Mouse (Mus musculus) lung, postnatal 14 days (tissue): ENCODE results near the gene Alg11.

Experiments
- DNase-seq: peaks from one replicate; pipeline ENCODE4 v3.0.0; 2021

Gene Alg11

DNA sequence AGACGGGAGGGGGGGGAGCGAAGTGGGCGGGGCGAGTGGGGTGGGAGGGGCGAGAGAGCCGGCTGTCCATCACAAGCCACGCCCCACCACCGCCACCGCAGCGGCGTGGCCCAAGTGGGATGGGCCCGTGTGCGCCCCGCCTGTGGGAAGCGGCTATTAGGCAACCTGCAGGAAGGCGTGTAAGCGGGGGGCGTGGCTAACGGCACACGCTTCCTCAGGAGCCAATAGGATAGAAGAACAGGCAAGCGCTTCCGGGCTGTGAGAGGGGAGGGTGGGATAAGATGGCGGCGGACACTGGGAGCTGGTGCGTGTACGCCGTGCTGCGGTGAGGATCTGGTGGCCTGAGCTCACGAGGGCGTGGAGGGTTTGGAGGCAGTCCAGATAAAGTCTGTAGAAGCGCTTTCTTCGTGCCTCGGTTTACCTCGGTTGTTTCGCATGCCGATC lies at the start of gene Alg11:
Alg11 (plus strand) TSS at position 276 of the 444 bp plus-strand sequence.
- peak; percentile 97 for DNase-seq

DNA sequence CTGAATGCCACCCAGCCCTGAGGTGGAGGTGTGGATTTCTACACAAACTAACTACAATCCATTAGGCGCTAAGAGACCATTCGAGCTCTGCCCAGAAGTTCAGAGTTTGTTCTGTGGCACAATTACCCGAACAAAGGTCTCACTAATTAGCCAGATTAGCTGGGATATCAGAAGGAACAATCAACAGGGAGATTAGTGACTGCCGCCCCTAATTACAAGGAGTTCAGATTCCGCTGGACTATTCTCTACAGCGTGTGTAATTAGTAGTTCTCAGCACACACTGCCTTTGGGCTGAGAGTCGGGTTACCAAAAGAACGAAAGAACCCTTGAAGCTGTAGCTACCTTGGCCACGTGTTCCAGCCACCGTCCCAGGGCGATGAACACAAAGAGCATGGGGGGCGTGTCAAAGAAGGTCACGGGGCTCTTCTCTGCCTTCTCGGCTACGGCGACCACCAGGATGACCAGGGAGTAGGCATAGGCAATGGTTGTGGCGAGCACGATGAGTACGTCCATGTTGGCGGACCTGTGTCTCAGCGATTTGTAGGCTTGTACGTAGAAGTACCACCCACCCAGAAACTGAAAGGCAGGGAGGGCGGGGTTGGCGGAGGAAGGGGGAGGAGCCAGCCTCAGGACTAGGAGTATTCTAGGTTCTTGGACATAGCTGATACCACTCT lies 47.4 kb upstream of the Alg11 start:
- no peak for DNase-seq

DNA sequence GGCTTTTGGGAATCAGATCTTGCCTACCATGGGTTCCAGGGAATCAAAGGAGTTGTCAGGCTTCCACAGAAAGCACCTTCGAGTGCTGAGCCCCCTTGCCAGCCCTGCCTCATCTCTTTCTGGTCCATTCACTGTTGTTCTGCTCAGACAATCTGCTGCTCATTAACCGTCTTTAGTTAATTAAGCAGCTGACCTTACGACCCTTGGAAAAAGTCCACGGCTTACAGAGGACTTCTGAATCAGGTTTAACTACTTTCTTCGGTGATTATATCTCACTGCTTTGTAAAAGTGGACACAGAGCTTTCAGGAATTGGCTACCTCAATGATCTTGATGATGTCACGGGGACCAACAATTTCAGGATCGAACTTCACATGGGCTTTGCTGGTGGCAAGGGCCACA lies 42.8 kb upstream of the Alg11 start:
- no peak for DNase-seq

DNA sequence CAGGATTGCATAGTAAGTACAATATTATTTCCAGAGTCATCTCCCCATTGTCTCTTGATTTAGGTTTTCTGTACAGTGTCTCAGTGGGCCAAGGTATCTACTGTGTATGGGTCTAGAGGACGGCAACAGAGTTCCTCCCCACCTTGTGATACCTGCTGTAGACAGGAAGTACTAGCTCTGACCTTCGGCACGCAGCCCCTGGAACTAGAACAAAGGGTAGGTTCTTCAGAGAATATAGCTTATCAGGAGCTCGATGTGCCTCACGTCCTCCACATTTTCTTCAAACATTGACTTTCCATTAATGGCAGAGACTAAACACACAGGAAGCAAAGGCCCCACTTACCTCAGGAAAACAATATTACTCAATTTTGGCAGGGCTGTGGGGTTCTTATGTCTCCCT lies 41.0 kb upstream of the Alg11 start:
- no peak for DNase-seq

DNA sequence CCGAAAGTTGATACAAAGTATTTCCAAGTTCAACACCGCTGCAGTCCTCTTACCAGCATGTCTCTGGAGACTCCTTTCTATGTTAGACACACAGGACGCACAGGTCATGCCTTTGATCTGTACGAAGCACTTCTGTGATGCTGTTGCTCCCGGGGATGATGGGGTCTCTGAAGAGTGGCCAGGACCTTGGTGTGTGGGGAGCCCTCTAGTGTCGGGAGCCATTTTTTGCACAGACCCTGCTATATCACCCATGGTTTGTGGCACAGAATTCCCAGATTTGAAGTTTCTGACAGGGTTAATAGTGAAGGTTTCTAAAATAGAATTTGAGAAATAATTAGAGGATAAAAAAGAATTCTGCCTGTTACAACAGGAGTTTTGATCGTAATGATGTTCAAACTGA lies 38.3 kb upstream of the Alg11 start:
- DNase-seq: no peak

DNA sequence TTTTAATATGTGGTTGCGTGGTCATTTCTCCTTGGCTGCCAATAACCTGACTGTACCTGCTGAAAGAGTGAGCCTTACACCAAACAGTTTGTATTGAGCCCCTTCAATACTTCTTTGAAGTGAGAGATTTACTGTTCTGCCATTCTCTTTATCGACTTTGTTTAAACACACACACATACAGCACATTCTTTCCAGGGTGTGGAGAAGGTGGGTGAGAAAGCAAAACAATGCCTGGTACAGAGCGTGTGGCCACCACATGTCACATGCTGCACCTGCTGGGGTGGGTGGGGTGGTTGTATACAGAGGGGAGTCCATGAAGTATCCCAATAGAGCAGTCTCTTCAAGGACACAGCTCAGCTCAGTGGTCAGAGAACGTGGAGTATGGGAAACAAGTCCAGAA lies 35.3 kb upstream of the Alg11 start:
- peak; percentile 8 for DNase-seq

DNA sequence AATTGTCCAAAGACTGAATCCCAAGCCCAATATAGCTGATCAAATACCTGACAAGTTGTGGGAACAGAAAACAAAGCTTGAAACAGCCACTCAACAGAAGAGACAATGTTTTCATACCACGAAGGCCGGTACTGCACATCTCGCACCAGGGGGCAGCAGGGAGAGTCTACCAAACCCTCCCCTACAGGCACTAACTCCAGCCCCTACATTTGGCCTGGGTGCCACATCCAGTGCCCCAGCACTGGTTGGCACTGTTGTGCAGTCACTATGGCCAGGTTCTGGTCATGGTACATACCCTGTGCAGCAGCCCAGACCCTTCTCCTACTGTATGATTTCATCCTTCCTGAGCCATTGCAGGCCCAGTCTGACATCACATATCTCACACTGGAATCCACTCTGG lies 31.5 kb upstream of the Alg11 start:
- no peak for DNase-seq

DNA sequence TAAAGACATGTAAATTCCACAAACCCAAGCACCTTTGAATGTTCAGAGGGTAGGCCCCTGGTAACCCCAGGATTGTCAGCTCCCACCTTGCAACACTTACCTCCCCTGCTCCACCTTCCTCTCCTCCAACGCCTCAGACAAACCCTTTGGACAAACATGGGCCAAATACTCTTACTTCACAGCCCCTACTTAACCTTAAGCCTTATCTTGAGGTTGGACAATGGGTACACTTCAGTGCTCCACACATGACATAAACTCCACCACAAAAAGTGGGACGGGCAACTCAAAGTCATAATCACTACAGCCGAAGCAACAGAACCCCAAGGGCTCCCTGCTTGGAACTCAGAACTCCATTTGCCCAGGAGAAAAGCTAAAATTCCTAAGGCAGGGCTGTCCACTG lies 29.5 kb upstream of the Alg11 start:
- DNase-seq: peak; percentile 10

DNA sequence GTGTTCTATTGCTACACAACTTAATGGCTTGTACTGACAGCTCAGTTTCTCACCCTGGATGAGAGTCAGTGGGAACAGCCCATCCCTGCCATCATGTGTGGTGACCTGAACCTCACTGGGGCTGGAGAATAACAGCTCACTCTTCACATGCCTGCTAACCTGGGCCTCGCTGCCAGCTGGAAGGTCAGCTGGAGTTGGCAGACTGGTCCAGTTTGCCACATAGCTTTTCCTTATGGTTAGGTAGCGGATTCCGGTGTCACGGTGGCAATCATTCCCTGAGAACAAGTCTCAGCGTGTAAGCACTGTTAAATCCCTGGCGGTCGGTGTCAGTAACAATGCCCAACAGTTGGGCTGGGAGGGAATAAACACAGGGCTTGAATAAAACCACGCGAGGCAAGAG lies 24.4 kb upstream of the Alg11 start:
- no peak for DNase-seq

DNA sequence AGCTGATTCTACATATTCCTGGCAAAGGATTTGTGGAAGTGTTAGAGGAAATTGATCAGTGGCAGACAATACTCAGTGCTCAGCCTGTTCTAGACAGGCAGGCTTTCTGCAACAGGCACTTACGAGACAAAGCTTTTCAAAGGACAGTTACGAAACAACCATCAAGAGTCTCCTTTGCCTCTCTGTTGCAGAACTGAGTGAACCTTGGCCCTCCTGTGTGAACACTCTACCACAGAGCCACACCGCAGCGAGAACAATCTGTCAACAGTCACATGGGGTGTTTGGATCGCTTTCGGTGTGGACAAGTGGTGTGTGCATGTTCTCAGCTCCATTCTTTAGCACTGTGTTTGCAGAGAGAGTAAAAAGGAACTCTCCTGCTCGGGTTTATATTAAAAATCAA lies 23.5 kb upstream of the Alg11 start:
- DNase-seq: peak; percentile 40

DNA sequence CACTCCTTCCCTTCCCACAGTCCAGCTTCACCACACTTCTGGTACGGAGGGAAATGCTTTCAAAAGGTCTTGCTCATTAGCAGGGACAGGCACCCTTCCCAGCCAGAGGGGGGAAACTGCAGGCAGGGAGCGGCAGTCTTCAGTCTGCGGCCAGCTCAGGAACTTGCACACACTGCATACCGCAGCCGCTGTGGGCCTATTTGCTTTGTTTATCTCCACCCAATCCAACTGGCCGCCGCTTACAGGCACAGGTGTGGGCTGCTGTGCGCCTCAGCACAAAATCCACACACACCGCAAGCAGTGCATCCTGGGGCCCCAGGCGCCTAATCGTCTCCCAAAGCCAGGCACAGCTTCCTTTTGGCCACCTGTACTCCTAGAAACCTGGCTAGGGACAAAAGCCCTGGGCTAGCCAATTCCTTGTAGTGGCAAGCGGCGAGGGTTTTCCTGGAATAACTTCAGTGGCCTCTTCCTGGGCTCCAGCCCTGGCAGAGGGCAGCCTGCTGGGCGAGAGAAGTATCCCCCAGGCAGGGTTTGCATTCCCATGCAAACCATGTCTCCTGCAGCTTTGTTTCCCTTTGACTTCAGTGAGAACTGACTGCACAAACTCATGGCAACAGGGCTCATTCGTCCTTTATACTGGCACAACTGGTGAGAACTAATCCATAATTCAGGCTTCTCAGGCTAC lies 20.9 kb upstream of the Alg11 start:
- peak; percentile 52 for DNase-seq

DNA sequence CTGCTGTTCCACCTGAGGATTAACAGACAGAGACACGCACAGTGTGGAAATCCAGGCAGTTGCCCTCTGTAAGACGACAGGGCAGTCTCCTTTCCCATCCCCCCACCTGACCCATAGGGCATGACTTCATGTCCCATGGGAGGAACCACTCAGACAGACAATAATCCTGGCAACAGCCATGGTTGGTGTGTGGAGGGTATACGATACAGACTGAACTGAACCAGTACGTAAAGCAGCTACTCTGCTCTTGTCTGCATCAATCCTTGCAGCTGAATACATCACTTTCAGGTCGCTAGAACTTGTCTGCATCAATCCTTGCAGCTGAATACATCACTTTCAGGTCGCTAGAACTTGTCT lies 20.4 kb upstream of the Alg11 start:
- no peak for DNase-seq

DNA sequence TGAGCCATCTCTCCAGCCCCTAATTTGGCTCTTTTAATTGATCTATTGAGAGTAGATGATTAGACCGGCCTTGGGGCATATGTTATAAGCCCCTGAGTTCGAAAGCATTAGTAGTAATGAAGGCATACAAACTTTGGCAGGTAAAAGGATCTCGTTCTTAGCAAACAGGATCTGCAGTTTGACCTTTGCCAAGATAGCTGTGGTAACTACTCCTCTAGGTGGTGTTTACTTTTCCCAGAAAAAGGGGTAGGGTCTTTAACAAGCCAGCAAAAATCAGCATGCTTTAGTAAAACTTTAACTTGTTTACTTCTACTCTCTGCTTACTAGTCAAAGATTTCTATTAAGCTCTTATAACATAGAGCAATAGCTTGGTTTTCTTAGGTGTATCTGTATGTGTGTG lies 18.0 kb upstream of the Alg11 start:
- no peak for DNase-seq

DNA sequence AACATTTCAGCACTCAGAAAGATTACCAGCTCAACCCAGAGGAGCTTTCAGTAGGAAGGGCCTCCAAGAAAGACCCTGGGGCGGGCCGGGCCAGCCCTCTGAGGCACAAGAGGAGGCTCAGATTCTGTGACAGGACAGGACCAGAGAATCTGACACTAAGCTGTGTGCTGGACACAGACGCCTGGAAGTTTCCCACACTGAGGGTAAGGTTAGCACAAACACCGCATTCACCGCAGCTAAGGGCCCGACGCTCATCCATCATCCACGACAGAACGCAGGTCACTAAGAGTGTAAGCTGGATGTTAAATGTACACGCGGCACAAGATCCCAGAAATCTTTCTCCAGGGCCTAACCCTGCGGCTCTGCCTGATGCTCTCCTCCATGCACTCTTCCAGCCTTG lies 16.8 kb upstream of the Alg11 start:
- DNase-seq: no peak

DNA sequence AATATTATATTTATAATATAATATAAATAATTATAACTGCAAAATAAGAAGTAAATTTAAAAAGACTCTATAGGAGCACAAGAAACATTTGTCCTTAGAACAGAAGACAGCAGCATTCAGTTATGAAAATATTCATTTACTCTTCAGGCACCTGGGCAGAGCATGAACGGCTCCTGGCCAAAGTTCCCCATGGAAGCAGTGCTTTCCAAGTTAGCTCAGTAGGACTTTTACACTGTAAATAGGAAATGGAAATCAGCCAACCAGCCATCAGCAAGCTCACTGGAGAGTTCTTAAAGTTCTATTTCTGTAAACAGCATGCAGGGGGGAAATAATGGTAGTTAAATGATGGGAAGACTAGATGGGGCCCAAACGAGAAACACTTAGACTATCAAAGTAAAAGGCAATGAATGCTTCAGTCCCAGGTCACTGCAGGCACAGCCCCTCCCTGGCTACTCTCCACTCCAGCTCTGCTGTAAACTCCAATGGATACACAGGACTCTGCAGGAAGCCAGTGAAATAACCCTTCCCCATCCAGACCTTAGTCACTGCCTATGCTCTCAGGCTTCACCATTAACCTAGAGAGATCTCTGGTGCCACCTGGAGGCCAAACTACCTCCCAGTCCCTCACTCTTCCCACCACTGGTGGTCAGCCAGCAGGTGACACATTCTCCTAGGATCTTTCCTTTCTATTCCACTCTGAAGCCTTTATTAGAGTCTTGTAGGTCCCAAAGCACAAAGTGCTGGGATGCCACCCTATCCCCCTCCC lies 12.6 kb upstream of the Alg11 start:
- peak; percentile 76 for DNase-seq

DNA sequence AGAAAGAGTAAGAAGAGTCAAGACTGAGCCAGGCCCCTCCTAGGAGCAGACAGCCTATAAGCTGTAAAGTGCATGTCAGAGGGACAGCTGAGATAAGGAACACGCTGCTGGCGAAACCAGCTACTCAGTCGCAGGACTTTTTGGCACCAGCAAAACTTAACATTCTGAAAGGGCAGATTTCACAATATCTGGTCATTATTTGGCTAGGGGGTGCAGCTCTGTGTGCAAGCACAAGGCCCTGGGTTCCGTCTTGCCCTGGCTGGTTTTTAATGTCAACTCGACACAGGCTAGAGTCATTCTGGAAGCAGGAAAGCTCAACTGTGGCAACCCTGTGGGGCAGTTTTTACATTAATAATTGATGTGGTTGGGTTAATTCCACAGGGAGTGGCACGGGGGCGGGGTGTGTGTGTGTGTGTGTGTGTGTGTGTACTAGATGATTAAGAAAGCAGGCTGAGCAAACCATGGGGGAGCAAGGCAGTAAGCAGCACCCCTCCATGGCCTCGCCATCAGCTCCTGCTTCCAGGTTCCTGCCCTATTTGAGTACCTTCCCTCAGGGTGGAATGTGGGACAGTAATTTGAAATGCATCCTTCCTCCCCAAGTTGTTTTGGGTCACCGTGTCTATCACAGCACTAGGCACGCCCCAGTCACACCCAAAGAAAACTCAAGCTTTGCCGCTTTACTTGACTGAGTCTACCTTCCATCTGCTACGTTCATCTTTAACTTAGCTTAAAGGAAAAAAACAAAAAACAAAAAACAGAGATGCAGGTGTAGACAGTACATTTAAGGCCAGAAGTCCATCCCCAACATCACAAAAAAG lies 5.6 kb upstream of the Alg11 start:
- no peak for DNase-seq

DNA sequence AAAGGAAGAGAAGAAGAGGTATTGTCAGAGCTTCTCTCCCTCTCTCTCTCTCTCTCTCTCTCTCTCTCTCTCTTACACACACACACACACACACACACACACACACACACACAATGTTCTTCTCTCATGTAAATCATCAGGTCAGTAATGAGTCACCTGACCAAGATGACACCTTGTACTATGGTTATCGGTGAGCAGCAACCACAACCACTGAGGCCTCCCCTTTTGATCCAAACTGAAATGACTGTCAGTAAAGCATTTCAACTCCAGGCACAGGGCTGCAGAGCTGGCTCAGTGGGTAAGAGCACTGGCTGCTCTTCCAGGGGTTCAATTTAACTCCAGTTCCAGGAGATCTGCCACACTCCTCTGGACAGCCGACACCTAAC lies 5.0 kb upstream of the Alg11 start:
- DNase-seq: no peak

DNA sequence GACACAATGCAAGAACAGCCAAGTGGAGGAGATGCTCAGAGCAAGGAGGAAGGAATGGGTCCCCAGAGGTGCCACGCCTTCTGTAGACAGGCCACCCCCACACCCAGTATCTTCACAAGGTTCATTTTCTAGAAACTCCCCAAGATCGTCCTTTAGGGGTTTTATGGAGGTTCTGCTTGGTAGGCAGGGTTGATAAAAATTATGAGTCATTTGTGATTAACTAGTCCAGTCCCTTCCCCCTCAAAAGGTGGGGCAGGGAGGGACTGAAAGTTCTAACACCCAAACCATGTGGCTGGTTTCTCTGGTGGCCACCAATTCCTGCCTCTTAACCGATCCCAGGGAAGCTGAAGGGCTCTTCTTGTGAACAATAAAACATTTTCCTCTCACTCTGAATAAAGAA lies 3.7 kb upstream of the Alg11 start:
- DNase-seq: no peak

DNA sequence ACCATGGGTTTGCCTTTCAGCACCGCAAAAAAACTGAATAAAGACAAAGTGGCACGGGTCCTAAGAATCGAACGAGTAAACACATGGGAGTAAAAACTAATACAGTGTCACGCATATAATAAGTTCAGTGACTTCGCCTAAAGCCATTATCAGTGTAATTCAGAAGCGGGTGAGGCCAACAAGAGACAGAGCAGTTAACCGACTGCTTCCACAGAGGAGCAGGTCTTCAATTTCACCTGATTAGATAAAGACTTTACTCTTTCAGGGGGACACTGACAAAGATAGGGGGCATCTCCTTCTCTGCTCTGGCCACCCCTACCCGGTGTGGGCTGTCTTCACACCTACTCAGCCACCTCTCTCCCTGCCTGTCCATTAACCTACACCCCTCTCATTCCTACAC lies 2.2 kb upstream of the Alg11 start:
- DNase-seq: no peak

DNA sequence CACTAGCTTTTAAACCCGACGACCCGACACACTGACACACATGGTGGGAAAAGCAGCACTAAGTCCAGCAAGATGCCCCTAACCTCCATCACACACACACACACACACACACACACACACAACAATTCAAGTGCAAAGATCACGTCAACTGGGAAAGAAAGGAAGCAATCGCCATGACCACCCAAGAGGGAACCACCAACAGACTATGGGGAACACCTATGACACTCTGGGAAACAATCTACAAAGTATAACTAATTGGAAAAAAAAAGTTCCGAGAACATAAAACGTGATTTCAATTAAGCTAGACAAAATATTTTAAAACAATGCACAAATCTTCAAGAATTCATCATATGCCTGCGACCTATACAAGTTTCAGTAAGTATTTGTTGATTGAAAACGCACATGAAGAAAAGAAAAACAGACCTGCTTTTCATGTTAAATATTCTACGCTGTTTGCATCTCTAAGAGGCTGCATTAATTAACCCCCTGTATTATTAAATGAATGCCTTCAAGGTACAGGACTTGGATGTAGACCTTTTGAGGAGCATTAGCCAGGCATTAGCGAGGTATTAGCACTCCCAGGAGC lies 1.3 kb upstream of the Alg11 start:
- no peak for DNase-seq

DNA sequence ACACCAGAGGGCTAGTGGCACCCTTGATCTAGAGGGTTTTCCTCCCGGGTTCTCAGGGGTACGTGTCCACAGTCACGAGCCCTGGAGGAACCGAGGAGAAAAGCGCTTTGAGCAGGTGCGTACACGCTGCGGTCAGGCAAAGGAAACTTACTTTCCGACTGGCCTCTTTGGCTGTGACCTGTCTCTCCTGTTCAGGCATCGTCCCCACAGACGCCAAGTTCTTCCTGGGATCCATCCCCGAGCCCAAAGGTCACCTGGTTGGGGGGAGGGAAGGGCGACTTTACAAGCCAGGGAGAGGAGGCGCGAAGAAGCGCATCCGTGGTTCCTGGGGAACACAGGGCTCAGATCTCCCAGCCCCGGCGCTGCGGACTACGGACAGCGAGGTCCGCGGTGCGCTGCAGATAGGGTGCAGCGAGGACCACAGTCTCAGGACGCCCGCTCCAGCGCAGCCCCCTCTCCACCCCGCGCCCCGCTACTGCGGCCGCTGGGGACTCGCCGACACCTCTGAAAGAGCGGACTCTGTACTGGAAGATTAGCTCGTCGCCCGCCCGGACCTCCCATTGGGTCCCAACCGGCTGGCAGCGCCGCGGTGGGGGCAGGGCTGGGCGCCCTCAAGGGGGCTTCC lies 588 bp upstream of the Alg11 start, which contains the start of gene Atp7b:
Atp7b (minus strand) TSS at position 485 of the 625 bp plus-strand sequence.
- no peak for DNase-seq

DNA sequence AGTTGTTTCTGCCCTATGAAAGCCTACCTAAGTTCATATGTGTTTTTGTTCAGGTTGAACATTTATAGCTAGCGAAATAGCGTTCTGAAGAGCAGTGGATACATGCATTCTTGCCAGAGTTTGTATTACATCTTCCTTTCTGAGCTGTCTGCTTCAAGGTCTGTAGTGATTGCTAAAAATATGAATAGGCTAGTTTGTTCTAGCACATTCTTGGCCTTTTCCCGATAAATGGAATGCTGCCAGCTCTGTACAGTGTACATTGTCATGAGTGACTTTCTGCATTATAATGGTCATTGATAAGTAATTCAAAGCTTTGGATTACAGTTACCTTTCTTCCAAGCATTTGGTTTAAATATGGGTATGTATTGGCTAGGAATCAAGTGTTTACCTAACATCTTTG lies 605 bp downstream of the Alg11 start:
- no peak for DNase-seq
